Mouse (Mus musculus): ENCODE measurements at regions not wholly inside any gene's neighbourhood (a gene's known extent, or its start where the extent isn't known, plus 50 kb on each side); places are given as distances from the start of the nearest gene placed in this dataset.

DNA sequence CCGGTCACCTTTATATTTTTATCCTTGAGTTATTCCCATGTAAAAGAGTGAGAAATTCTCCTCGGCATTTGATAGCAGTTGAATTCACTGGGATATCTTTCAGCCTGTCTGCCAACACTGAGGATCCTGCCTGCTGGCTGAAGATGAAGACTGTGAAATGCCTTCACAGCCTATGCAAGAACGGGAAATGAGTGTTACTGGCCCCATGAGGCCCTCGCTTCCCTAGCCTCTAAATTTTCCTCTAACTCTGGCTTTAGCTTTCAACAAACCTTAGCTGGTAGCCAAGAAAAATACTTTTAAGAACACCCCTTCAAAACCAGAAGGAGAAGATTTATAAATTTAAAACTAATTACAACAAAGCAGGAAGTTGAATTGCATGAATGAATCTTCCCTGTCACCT, 285.8 kb downstream of the Pax1 start:
- H3K4me2 ChIP-seq (replicated peaks) = no peak overlapping the region
- no peak for ATAC-seq (replicated peaks)
- H3K9me3 ChIP-seq = no peaks in the 10 kb centered on the region

DNA sequence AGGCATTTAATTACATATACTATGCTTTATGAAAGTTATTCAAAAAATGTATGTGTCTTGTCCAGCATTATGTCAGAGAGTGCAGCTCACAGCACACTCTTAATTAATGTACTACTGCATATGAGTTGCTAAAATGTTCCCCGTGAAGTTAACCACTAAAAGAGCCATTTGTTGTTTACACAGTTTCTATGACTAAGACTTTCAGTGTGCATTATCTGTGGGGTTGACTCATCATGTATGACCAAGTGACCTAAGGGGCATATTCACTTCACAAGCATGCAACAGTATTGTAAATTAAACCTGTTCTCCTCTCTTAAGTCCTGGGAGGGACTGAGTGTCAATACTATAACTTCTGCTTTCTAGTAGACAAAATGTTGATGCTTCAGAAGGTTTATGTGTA, 276.2 kb downstream of the Pax1 start:
- Histone ChIP-seq H3K4me3 (no peak overlapping the region), H3K9me3 (no peaks in the 10 kb centered on the region), H3K36me3 (no peaks in the 10 kb centered on the region), H3K27me3 (no peaks in the 10 kb centered on the region), H3K27ac (replicated peaks) (no peak overlapping the region), H3K9ac (replicated peaks) (no peak overlapping the region), H3K4me2 (replicated peaks) (no peak overlapping the region), H3K4me1 (no peaks in the 10 kb centered on the region)
- 65% methylated on average over 1 of the region's 1 CpGs for WGBS
- no peak for ATAC-seq (replicated peaks)

More for the DNA sequence above, 285.8 kb downstream of the Pax1 start:
- Histone ChIP-seq H3K27me3 (no peaks in the 10 kb centered on the region), H3K27ac (replicated peaks) (no peak overlapping the region), H3K4me3 (no peak overlapping the region), H3K4me1 (no peaks in the 10 kb centered on the region), H3K36me3 (no peaks in the 10 kb centered on the region), H3K9ac (replicated peaks) (no peak overlapping the region)
- WGBS = 89% methylated on average over 4 of the region's 4 CpGs

- WGBS = 36% methylated on average over 6 of the region's 6 CpGs
- Histone ChIP-seq H3K36me3 (no peaks in the 10 kb centered on the region), H3K4me3 (no peak overlapping the region), H3K4me2 (replicated peaks) (no peak overlapping the region), H3K9me3 (no peaks in the 10 kb centered on the region), H3K9ac (replicated peaks) (no peak overlapping the region), H3K27me3 (no peaks in the 10 kb centered on the region), H3K4me1 (no peaks in the 10 kb centered on the region), H3K27ac (replicated peaks) (no peak overlapping the region)
- no peak for ATAC-seq (replicated peaks)
These were observed 271.0 kb downstream of the Pax1 start for GRCm38 (mm10) chr2:147632737-147633136.

- Histone ChIP-seq H3K27ac (replicated peaks) (no peak overlapping the region), H3K4me2 (replicated peaks) (no peak overlapping the region), H3K27me3 (no peaks in the 10 kb centered on the region), H3K36me3 (no peaks in the 10 kb centered on the region), H3K4me1 (no peaks in the 10 kb centered on the region), H3K4me3 (no peak overlapping the region), H3K9me3 (no peaks in the 10 kb centered on the region), H3K9ac (replicated peaks) (no peak overlapping the region)
- no peak for ATAC-seq (replicated peaks)
- WGBS = 80% methylated on average over 3 of the region's 3 CpGs
These were observed 268.0 kb downstream of the Pax1 start for GRCm38 (mm10) chr2:147629716-147630115.

DNA sequence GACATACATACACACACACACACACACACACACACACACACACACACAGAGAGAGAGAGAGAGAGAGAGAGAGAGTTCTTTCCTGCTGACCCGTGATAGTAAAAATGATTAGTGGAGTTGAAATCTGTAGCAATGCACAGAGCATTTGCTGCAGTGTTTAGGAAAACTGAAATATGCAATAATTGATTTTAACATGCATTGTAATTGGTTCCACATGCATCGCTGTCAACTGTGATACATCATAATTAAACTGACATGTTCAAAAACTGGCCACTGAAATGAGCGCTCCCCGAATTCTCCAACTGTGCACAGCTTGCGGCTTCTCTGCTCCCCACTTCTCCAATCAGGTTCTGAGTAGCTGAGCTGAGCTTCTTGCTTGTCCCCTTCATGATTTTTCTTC, 265.4 kb downstream of the Pax1 start:
- Histone ChIP-seq H3K9ac (replicated peaks) (no peak overlapping the region), H3K4me3 (no peak overlapping the region), H3K4me2 (replicated peaks) (no peak overlapping the region), H3K9me3 (no peaks in the 10 kb centered on the region), H3K4me1 (no peaks in the 10 kb centered on the region), H3K27ac (replicated peaks) (no peak overlapping the region), H3K27me3 (no peaks in the 10 kb centered on the region), H3K36me3 (no peaks in the 10 kb centered on the region)
- no peak for ATAC-seq (replicated peaks)
- 87% methylated on average over 5 of the region's 5 CpGs for WGBS

GRCm38 (mm10) chr2:147623116-147623515, 261.4 kb downstream of the Pax1 start:
- Histone ChIP-seq H3K4me2 (replicated peaks) (no peak overlapping the region), H3K4me3 (no peak overlapping the region), H3K27ac (replicated peaks) (no peak overlapping the region), H3K9ac (replicated peaks) (no peak overlapping the region), H3K4me1 (no peaks in the 10 kb centered on the region), H3K27me3 (no peaks in the 10 kb centered on the region), H3K9me3 (no peaks in the 10 kb centered on the region), H3K36me3 (no peaks in the 10 kb centered on the region)
- no peak for ATAC-seq (replicated peaks)
- 76% methylated on average over 4 of the region's 4 CpGs for WGBS

DNA sequence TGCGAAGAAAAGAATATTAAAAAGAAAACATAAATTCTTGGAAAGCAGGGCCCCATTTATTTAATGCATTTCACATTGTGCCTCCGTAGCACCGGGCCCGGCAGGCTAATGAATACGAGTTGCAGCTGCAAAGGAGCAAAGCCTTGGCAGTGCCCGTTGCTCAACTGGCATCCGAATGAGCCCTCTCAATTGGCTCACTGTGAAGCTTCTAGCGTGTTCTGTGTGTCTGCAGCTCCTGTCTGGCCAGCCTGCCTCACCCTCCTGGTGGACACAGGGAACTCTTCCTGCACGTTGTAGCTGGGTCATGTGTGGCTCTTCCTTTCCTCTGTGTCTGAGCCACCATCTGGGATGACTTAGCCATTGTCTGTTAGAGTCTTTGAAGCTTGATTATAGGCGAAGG, 256.1 kb downstream of the Pax1 start:
- Histone ChIP-seq H3K27me3 (no peaks in the 10 kb centered on the region), H3K36me3 (no peaks in the 10 kb centered on the region), H3K9me3 (no peaks in the 10 kb centered on the region), H3K27ac (replicated peaks) (no peak overlapping the region), H3K9ac (replicated peaks) (no peak overlapping the region), H3K4me2 (replicated peaks) (no peak overlapping the region), H3K4me3 (no peak overlapping the region), H3K4me1 (no peaks in the 10 kb centered on the region)
- ATAC-seq (replicated peaks) = peak; percentile 64; the same call in 1 of the 2 replicates
- 54% methylated on average over 10 of the region's 10 CpGs for WGBS

GRCm38 (mm10) chr2:147610343-147610742, 248.6 kb downstream of the Pax1 start:
- ATAC-seq (replicated peaks) = no peak
- Histone ChIP-seq H3K36me3 (no peaks in the 10 kb centered on the region), H3K9ac (replicated peaks) (no peak overlapping the region), H3K27ac (replicated peaks) (no peak overlapping the region), H3K4me2 (replicated peaks) (no peak overlapping the region), H3K27me3 (no peaks in the 10 kb centered on the region), H3K4me1 (no peaks in the 10 kb centered on the region), H3K9me3 (no peaks in the 10 kb centered on the region), H3K4me3 (no peak overlapping the region)

DNA sequence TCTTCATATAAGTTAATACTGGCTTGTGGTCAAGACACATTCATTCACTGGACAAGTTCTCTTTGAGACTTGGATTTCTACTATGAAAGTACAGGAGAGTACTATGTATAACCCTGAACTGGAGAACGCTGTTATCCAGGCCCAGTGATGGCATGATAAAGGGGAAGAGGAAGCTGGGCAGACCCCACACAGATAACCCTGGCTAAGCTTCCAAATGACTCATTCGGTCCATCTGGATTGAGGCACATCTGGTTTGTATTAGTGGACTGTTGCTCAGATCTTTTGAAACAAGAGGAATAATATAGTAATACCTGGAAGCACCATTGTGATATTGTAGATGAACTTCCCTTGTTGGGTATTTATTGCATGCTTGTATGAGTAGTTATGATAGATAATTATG, 239.9 kb downstream of the Pax1 start:
- no peaks in the 10 kb centered on the region for H3K9me3 ChIP-seq
- H3K27me3 ChIP-seq = no peaks in the 10 kb centered on the region
- H3K9ac ChIP-seq (replicated peaks) = no peak overlapping the region
- no peak for ATAC-seq (replicated peaks)
- no peak overlapping the region for H3K27ac ChIP-seq (replicated peaks)
- WGBS = 88% methylated on average over 2 of the region's 2 CpGs
- no peak overlapping the region for H3K4me2 ChIP-seq (replicated peaks)
- no peak overlapping the region for H3K4me3 ChIP-seq
- no peaks in the 10 kb centered on the region for H3K4me1 ChIP-seq
- H3K36me3 ChIP-seq = no peaks in the 10 kb centered on the region

GRCm38 (mm10) chr2:147572413-147572812, 210.7 kb downstream of the Pax1 start:
- Histone ChIP-seq H3K4me3 (no peak overlapping the region), H3K4me2 (replicated peaks) (no peak overlapping the region), H3K27ac (replicated peaks) (no peak overlapping the region), H3K27me3 (no peaks in the 10 kb centered on the region), H3K9me3 (no peaks in the 10 kb centered on the region), H3K4me1 (no peaks in the 10 kb centered on the region), H3K9ac (replicated peaks) (no peak overlapping the region), H3K36me3 (no peaks in the 10 kb centered on the region)
- 89% methylated on average over 1 of the region's 1 CpGs for WGBS
- ATAC-seq (replicated peaks) = no peak

GRCm38 (mm10) chr2:147561220-147561619, 199.5 kb downstream of the Pax1 start:
- no peak overlapping the region for H3K4me2 ChIP-seq (replicated peaks)
- no peak overlapping the region for H3K9ac ChIP-seq (replicated peaks)
- no peaks in the 10 kb centered on the region for H3K4me1 ChIP-seq
- no peak overlapping the region for H3K27ac ChIP-seq (replicated peaks)
- H3K27me3 ChIP-seq = no peaks in the 10 kb centered on the region
- H3K4me3 ChIP-seq = no peak overlapping the region
- ATAC-seq (replicated peaks) = no peak
- WGBS = 76% methylated on average over 7 of the region's 7 CpGs
- no peaks in the 10 kb centered on the region for H3K36me3 ChIP-seq
- no peaks in the 10 kb centered on the region for H3K9me3 ChIP-seq

DNA sequence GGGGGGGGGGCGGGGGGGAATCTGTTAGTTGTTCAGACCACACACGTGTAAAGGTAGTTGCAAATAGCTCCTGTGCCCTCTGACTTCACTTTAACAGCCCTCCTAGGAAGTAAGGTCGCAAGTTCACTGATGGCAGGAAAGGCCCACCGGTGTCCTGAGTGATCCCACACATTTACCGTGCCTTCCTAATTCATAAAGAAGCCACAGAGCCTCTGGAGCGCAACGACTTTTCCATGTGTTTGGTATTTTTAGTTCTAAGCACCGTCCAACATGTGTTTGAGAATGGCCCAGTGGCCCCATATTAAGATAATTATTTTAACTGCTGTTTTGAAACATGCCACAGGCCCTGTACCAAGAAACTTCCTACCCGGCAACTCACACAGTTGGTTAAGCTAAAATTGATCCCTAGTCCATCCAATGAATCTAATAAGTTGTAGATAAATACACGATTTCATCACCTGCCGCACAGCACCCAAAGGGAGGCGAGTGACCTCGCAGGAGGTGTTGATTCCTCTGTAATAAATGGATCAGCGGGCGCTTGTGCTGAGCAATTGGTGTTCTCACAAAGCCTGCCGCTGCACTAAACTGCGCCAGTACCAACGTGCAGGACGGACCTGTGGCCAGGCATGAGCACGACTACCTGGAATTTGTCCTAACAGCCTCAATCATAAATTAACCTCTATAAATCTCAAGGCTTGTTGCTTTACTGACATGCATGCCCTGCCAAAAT, 198.9 kb downstream of the Pax1 start:
- H3K4me1 ChIP-seq = no peaks in the 10 kb centered on the region
- 91% methylated on average over 20 of the region's 20 CpGs for WGBS
- ATAC-seq (replicated peaks) = no peak

GRCm38 (mm10) chr2:147529161-147529560, 167.4 kb downstream of the Pax1 start:
- H3K27ac ChIP-seq (replicated peaks) = no peak overlapping the region
- no peaks in the 10 kb centered on the region for H3K27me3 ChIP-seq
- WGBS = 80% methylated on average over 2 of the region's 2 CpGs
- no peak overlapping the region for H3K4me2 ChIP-seq (replicated peaks)
- H3K4me1 ChIP-seq = no peaks in the 10 kb centered on the region
- no peaks in the 10 kb centered on the region for H3K9me3 ChIP-seq
- no peak for ATAC-seq (replicated peaks)
- H3K36me3 ChIP-seq = no peaks in the 10 kb centered on the region
- H3K4me3 ChIP-seq = no peak overlapping the region
- no peak overlapping the region for H3K9ac ChIP-seq (replicated peaks)

More for the DNA sequence above, 198.9 kb downstream of the Pax1 start:
- Histone ChIP-seq H3K36me3 (no peaks in the 10 kb centered on the region), H3K9me3 (no peaks in the 10 kb centered on the region), H3K27me3 (no peaks in the 10 kb centered on the region), H3K4me2 (replicated peaks) (no peak overlapping the region), H3K4me3 (no peak overlapping the region), H3K9ac (replicated peaks) (no peak overlapping the region), H3K27ac (replicated peaks) (no peak overlapping the region)

All from forebrain, embryonic 15.5 days (tissue).